Mouse (Mus musculus): ENCODE results near the gene Efna2.

DNA sequence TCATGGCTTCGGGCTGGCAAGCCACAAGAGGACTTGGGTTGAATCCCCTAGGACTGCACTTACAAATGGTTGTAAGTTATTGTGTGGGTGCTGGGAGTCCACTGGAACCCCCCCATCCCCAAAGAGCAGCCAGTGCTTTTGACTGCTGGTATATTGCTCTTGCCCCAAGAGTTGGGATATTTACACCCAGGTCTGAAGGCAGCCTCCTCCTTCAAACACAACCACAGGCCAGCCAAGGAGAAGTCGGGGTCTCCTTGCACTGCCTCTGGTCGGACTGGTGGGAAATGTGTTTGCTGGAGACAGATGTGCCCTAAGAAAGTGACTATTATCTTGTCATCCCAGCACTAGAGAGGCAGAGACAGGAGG is 17.1 kb upstream of the Efna2 start:
- TF ChIP-seq CTCF (IDR thresholded peaks at IDR 0.05; ENCODE audit: borderline replicate concordance, extremely low read depth, insufficient read depth, insufficient read length) (no peak), POLR2A (IDR thresholded peaks at IDR 0.05; ENCODE audit: borderline replicate concordance, extremely low read depth, insufficient read depth, insufficient read length, poor library complexity, severe bottlenecking) (no peak)
